Mouse (Mus musculus) lung, postnatal 0 days (tissue): ENCODE measurements at regions not wholly inside any gene's neighbourhood (a gene's known extent, or its start where the extent isn't known, plus 50 kb on each side); places are given as distances from the start of the nearest gene placed in this dataset.

Source experiments
- ATAC-seq: fragments of 200-750 bp; cut with Nextera tagmentation; 2 replicates; pipeline ENCODE4 v1.8.0; 2017; ENCODE audit warnings: moderate library complexity
- DNase-seq: peaks from one replicate; pipeline ENCODE4 v3.0.0-alpha.2; 2016; ENCODE audit warnings: low spot score
- H3K27ac ChIP-seq: fragments of 300-500 bp; sonication (generic); 2 replicates; pipeline ENCODE4 v1.5.1; 2014; ENCODE audit warnings: antibody characterized with exemption, mild to moderate bottlenecking, low read length, mixed read lengths
- H3K27me3 ChIP-seq: fragments of 300-500 bp; sonication (generic); replicated peaks from 2 replicates; pipeline ENCODE4 v1.6.1; 2014; ENCODE audit warnings: low read length, mixed read lengths; ENCODE audit not compliant: insufficient read depth
- H3K36me3 ChIP-seq: fragments of 300-500 bp; sonication (generic); 2 replicates; pipeline ENCODE4 v1.6.1; 2014; ENCODE audit warnings: low read length, mixed read lengths; ENCODE audit not compliant: insufficient read depth
- H3K4me1 ChIP-seq: fragments of 300-500 bp; sonication (generic); 2 replicates; pipeline ENCODE4 v1.6.1; 2014; ENCODE audit warnings: antibody characterized with exemption, low read depth, low read length, mixed read lengths; ENCODE audit not compliant: insufficient read depth
- H3K4me2 ChIP-seq: fragments of 300-500 bp; sonication (generic); replicated peaks from 2 replicates; pipeline ENCODE4 v1.6.1; 2014; ENCODE audit warnings: low read depth, mild to moderate bottlenecking, low read length, moderate library complexity, mixed read lengths
- H3K4me3 ChIP-seq: fragments of 300-500 bp; sonication (generic); 2 replicates; pipeline ENCODE4 v1.5.1; 2014; ENCODE audit warnings: low read depth, low read length
- H3K9ac ChIP-seq: fragments of 300-500 bp; sonication (generic); replicated peaks from 2 replicates; pipeline ENCODE4 v1.6.1; 2014; ENCODE audit warnings: low read depth, mild to moderate bottlenecking
- H3K9me3 ChIP-seq: fragments of 300-500 bp; sonication (generic); 2 replicates; pipeline ENCODE4 v1.6.1; 2016; ENCODE audit warnings: low read length, mixed read lengths
- CTCF ChIP-seq: IDR thresholded peaks from 2 replicates; pipeline ENCODE4 v1.5.1; 2016; ENCODE audit warnings: antibody characterized with exemption, mild to moderate bottlenecking
- EP300 ChIP-seq: IDR thresholded peaks from 2 replicates; pipeline ENCODE4 v1.6.1; 2016; ENCODE audit warnings: antibody characterized with exemption, mild to moderate bottlenecking, control low read depth
- WGBS: fragments of 180-500 bp; shearing (Covaris S2); extraction: QIAGEN DNeasy Blood & Tissue Kit; methylation state at CpG from one replicate; pipeline ENCODE4 v1.1.7; 2014; 5-methylcytosine and 5-hydroxymethylcytosine counted together

- H3K4me3 ChIP-seq = no peak overlapping the region
- H3K9ac ChIP-seq = no peak overlapping the region
- no peaks in the 10 kb centered on the region for H3K27me3 ChIP-seq
- H3K27ac ChIP-seq = no peak overlapping the region
- H3K9me3 ChIP-seq = no peaks in the 10 kb centered on the region
- DNase-seq = no peak
- no peak overlapping the region for H3K4me2 ChIP-seq
- ATAC-seq = no peak
- TF ChIP-seq EP300 (no peak), CTCF (no peak)
- 79% methylated on average over 3 of the region's 3 CpGs for WGBS
- H3K36me3 ChIP-seq = no peaks in the 10 kb centered on the region
- H3K4me1 ChIP-seq = no peaks in the 10 kb centered on the region
Observed at GRCm38 (mm10) chr5:133774116-133774515, 325.4 kb upstream of the Castor2 start.

GRCm38 (mm10) chr5:133768856-133769255 lies 330.7 kb upstream of the Castor2 start:
- no peak overlapping the region for H3K4me3 ChIP-seq
- H3K27ac ChIP-seq = no peak overlapping the region
- no peak overlapping the region for H3K4me2 ChIP-seq
- no peaks in the 10 kb centered on the region for H3K27me3 ChIP-seq
- no peak overlapping the region for H3K9ac ChIP-seq
- no peak for TF ChIP-seq CTCF
- no peak for TF ChIP-seq EP300
- DNase-seq = no peak
- WGBS = 73% methylated on average over 2 of the region's 2 CpGs
- no peak for ATAC-seq
- no peaks in the 10 kb centered on the region for H3K4me1 ChIP-seq
- no peaks in the 10 kb centered on the region for H3K9me3 ChIP-seq
- no peaks in the 10 kb centered on the region for H3K36me3 ChIP-seq

GRCm38 (mm10) chr5:133757817-133758216 lies 341.7 kb upstream of the Castor2 start:
- no peak for ATAC-seq
- no peak for TF ChIP-seq EP300
- no peak for TF ChIP-seq CTCF
- H3K9ac ChIP-seq = no peak overlapping the region
- no peaks in the 10 kb centered on the region for H3K36me3 ChIP-seq
- H3K4me3 ChIP-seq = no peak overlapping the region
- H3K27ac ChIP-seq = no peak overlapping the region
- no peak for DNase-seq
- H3K27me3 ChIP-seq = no peaks in the 10 kb centered on the region
- no peaks in the 10 kb centered on the region for H3K4me1 ChIP-seq
- H3K4me2 ChIP-seq = no peak overlapping the region
- H3K9me3 ChIP-seq = no peaks in the 10 kb centered on the region
- WGBS = 88% methylated on average over 2 of the region's 2 CpGs

- TF ChIP-seq EP300 = no peak
- no peak for TF ChIP-seq CTCF
- WGBS = 25% methylated on average over 7 of the region's 7 CpGs
- H3K4me3 ChIP-seq = no peak overlapping the region
- H3K4me2 ChIP-seq = no peak overlapping the region
- H3K9ac ChIP-seq = no peak overlapping the region
- peak; percentile 14 for DNase-seq
- H3K4me1 ChIP-seq = no peaks in the 10 kb centered on the region
- no peak overlapping the region for H3K27ac ChIP-seq
- ATAC-seq = no peak
- H3K36me3 ChIP-seq = no peaks in the 10 kb centered on the region
- H3K9me3 ChIP-seq = no peaks in the 10 kb centered on the region
- no peaks in the 10 kb centered on the region for H3K27me3 ChIP-seq
Observed at GRCm38 (mm10) chr5:133754180-133754579, 345.3 kb upstream of the Castor2 start.

GRCm38 (mm10) chr5:133753461-133754160 lies 345.9 kb upstream of the Castor2 start:
- TF ChIP-seq CTCF = no peak
- TF ChIP-seq EP300 = no peak
- no peak for DNase-seq
- 32% methylated on average over 7 of the region's 8 CpGs for WGBS

GRCm38 (mm10) chr5:133746960-133747359 lies 352.6 kb upstream of the Castor2 start:
- ATAC-seq (no peak), DNase-seq (no peak)
- Histone ChIP-seq H3K27ac (no peak overlapping the region), H3K27me3 (no peaks in the 10 kb centered on the region), H3K4me1 (no peaks in the 10 kb centered on the region), H3K4me3 (no peak overlapping the region), H3K9ac (no peak overlapping the region), H3K36me3 (no peaks in the 10 kb centered on the region), H3K4me2 (no peak overlapping the region), H3K9me3 (no peaks in the 10 kb centered on the region)
- 79% methylated on average over 1 of the region's 1 CpGs for WGBS
- TF ChIP-seq CTCF (no peak), EP300 (no peak)

More at GRCm38 (mm10) chr5:133753461-133754160, 345.9 kb upstream of the Castor2 start:
- H3K27me3 ChIP-seq = no peaks in the 10 kb centered on the region
- no peak overlapping the region for H3K4me3 ChIP-seq
- H3K27ac ChIP-seq = no peak overlapping the region
- H3K9ac ChIP-seq = no peak overlapping the region
- no peak overlapping the region for H3K4me2 ChIP-seq
- H3K36me3 ChIP-seq = no peaks in the 10 kb centered on the region
- ATAC-seq = no peak
- H3K9me3 ChIP-seq = no peaks in the 10 kb centered on the region
- H3K4me1 ChIP-seq = no peaks in the 10 kb centered on the region

GRCm38 (mm10) chr5:133746411-133746810 lies 353.1 kb upstream of the Castor2 start:
- Histone ChIP-seq H3K4me2 (no peak overlapping the region), H3K27me3 (no peaks in the 10 kb centered on the region), H3K36me3 (no peaks in the 10 kb centered on the region), H3K4me3 (no peak overlapping the region), H3K9ac (no peak overlapping the region), H3K4me1 (no peaks in the 10 kb centered on the region), H3K27ac (no peak overlapping the region), H3K9me3 (no peaks in the 10 kb centered on the region)
- DNase-seq = no peak
- ATAC-seq = no peak
- WGBS = 49% methylated on average over 10 of the region's 10 CpGs
- no peak for TF ChIP-seq CTCF
